Mouse (Mus musculus) hindbrain, embryonic 14.5 days (tissue): ENCODE measurements around the gene Tas2r134. TPM values are rescaled to one million over a fixed set of nuclear protein-coding genes. Genes with fewer than 3 reads are reported as not detected.

Experiments
- ATAC-seq: fragments of 200-750 bp; cut with Nextera tagmentation; 2 replicates; pipeline ENCODE4 v1.8.0; 2017; ENCODE audit warnings: moderate number of reproducible peaks, mild to moderate bottlenecking, moderate TSS enrichment, moderate library complexity; ENCODE audit not compliant: low FRiP score
- DNase-seq: peaks from one replicate; pipeline ENCODE4 v3.0.0-alpha.2; 2015; ENCODE audit warnings: low spot score
- H3K27ac ChIP-seq: fragments of 300-500 bp; sonication (generic); 2 replicates; pipeline ENCODE4 v1.5.1; 2014; ENCODE audit warnings: mild to moderate bottlenecking, moderate library complexity
- H3K27me3 ChIP-seq: fragments of 300-500 bp; sonication (generic); 2 replicates; pipeline ENCODE4 v1.6.1; 2014; ENCODE audit warnings: mild to moderate bottlenecking, low read length, mixed read lengths; ENCODE audit not compliant: control insufficient read depth, insufficient read depth
- H3K36me3 ChIP-seq: fragments of 300-500 bp; sonication (generic); replicated peaks from 2 replicates; pipeline ENCODE4 v1.6.1; 2014; ENCODE audit not compliant: control insufficient read depth, insufficient read depth
- H3K4me1 ChIP-seq: fragments of 300-500 bp; sonication (generic); replicated peaks from 2 replicates; pipeline ENCODE4 v1.6.1; 2014; ENCODE audit warnings: antibody characterized with exemption, low read length, mixed read lengths; ENCODE audit not compliant: control insufficient read depth, insufficient read depth
- H3K4me2 ChIP-seq: fragments of 300-500 bp; sonication (generic); replicated peaks from 2 replicates; pipeline ENCODE4 v1.6.1; 2014; ENCODE audit warnings: mild to moderate bottlenecking, moderate library complexity
- H3K4me3 ChIP-seq: fragments of 300-500 bp; sonication (generic); replicated peaks from 2 replicates; pipeline ENCODE4 v1.5.1; 2014; ENCODE audit warnings: mild to moderate bottlenecking, low read length
- H3K9ac ChIP-seq: fragments of 300-500 bp; sonication (generic); 2 replicates; pipeline ENCODE4 v1.6.1; 2014
- H3K9me3 ChIP-seq: fragments of 300-500 bp; sonication (generic); 2 replicates; pipeline ENCODE4 v1.6.1; 2016; ENCODE audit warnings: low read length; ENCODE audit not compliant: control insufficient read depth
- WGBS: fragments of 180-500 bp; shearing (Covaris S2); extraction: QIAGEN DNeasy Blood & Tissue Kit; methylation state at CpG from one replicate; pipeline ENCODE4 v1.1.7; 2014; 5-methylcytosine and 5-hydroxymethylcytosine counted together
- polyA plus RNA-seq: library from polyadenylated mRNA; unstranded; fragments of >200 nt; fragmentation: Nextera tagmentation; extraction: Ambion mirVana; gene quantifications from 2 replicates; pipeline ENCODE4 v1.2.1, GENCODE M21; 2014

Tas2r134 gene
- polyA plus RNA-seq: not detected in 2 replicates

GRCm38 (mm10) chr2:51627211-51627610 is at the start of gene Tas2r134:
TSS of gene Tas2r134 (plus strand) at chr2:51627511.
- no peak for ATAC-seq
- H3K4me2 ChIP-seq: no peak within 1 kb of the TSS
- H3K4me1 ChIP-seq: no peaks in the 10 kb centered on the region
- no peak for DNase-seq
- WGBS: 79% methylated on average over 4 of the region's 4 CpGs
- no peaks in the 10 kb centered on the region for H3K27me3 ChIP-seq
- no peak within 1 kb of the TSS for H3K9ac ChIP-seq
- no peaks in the 10 kb centered on the region for H3K36me3 ChIP-seq
- no peak within 1 kb of the TSS for H3K27ac ChIP-seq
- no peak within 1 kb of the TSS for H3K4me3 ChIP-seq
- H3K9me3 ChIP-seq: no peaks in the 10 kb centered on the region

DNA sequence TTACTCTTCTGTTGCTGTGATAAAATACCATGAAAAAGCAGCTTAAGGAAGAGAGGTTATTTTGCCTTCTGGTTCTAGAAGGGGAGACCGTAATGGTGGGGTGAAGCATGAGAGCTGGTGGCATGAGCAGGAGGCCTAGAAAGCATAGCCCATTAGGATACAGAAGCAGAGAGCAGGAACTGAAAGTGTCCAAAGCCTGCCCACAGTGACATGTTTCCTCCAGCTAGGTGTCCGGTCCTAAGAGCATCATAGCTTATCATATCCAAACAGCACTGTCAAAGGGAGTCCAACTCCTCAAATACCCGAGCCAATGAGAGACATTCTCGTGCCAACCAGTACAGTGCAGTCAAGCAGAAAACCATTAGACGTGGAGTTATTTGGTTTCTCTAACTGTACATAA is 47.5 kb upstream of the Tas2r134 start:
- H3K4me2 ChIP-seq: no peak overlapping the region
- no peak overlapping the region for H3K4me3 ChIP-seq
- no peaks in the 10 kb centered on the region for H3K27me3 ChIP-seq
- no peaks in the 10 kb centered on the region for H3K36me3 ChIP-seq
- H3K9ac ChIP-seq: no peak overlapping the region
- H3K4me1 ChIP-seq: peaks cover 11% of the 10 kb centered on the region
- WGBS: 78% methylated on average over 5 of the region's 5 CpGs
- H3K27ac ChIP-seq: no peak overlapping the region
- ATAC-seq: no peak
- no peaks in the 10 kb centered on the region for H3K9me3 ChIP-seq
- DNase-seq: no peak

DNA sequence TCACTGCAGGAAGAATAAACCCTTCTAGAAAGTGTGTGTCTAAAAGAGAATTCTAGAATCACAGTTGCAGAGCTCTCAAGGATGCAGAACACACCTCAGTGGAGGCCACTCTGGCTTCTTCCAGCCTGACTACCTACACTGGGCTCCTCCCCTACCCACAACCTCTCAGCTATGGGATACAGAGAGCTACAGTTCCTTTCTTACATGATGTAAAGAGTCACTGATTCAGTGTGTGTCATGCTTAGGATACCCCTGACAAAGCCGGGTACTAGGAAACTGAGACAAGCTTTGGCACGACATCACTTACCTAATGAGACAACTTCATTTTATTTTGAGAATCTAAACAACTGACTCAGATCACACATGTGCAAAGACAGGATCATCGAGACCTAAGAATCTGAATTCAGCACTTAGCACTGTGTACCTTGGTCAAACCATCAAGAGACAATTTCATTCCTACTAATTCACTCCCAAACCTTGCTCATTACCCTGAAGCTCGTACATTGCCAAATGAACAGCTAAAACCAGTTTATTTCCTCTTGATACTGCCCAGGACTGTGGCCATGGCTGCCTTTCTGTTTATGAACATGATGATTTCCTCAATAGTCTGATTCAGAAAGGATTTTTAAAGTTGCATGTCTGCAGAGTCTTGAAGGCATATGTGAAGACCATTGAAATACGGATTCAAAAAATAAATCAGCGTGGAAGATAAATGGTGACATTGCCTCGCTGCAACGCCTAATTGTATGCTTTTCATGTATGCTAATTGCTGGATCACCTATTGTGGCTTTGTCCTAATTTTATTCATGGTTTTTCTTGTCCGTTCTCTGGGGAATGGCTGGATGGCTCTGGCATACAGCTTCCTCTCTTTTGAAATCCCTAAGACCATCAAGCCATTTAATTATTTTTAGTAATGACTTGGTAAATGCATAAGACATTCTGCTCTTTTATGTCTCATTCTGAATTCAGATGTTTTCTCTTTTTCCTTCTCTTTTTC is 43.0 kb upstream of the Tas2r134 start:
- DNase-seq (peak; percentile 53), ATAC-seq (peak; percentile 59; the same call in 1 of the 2 replicates)
- H3K27ac ChIP-seq: peak overlapping the region; percentile 74
- no peak overlapping the region for H3K9ac ChIP-seq
- WGBS: 26% methylated on average over 9 of the region's 9 CpGs
- H3K4me2 ChIP-seq: 0 out of 2 replicates have a peak overlapping the region, but pooled peaks have one; percentile 9
- no peaks in the 10 kb centered on the region for H3K36me3 ChIP-seq
- H3K4me1 ChIP-seq: peaks cover 12% of the 10 kb centered on the region
- H3K4me3 ChIP-seq: no peak overlapping the region
- no peaks in the 10 kb centered on the region for H3K9me3 ChIP-seq
- H3K27me3 ChIP-seq: no peaks in the 10 kb centered on the region

DNA sequence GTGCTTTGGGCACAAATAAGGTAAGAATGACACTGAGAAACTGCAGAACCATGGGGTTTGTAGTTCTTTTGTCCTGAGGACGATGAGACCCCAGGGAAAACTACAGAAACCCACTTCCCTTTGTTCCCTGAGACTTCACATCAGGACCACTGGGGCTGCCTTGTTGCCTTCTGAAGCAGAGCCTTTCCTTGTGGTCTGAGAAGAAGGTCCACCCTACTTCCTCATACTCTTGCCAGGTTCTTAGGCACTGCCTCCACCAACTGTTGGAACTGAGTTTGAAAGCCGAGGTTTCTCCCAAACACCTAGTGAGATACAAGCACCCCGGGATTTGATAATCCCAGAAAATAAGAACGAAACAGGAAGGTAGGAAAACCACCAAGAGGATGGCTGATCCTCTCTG is 39.0 kb upstream of the Tas2r134 start:
- Histone ChIP-seq H3K4me2 (no peak overlapping the region), H3K36me3 (no peaks in the 10 kb centered on the region), H3K9ac (no peak overlapping the region), H3K27ac (no peak overlapping the region), H3K27me3 (no peaks in the 10 kb centered on the region), H3K4me1 (peaks cover 26% of the 10 kb centered on the region), H3K9me3 (no peaks in the 10 kb centered on the region), H3K4me3 (no peak overlapping the region)
- ATAC-seq (no peak), DNase-seq (no peak)
- WGBS: 93% methylated on average over 4 of the region's 4 CpGs

DNA sequence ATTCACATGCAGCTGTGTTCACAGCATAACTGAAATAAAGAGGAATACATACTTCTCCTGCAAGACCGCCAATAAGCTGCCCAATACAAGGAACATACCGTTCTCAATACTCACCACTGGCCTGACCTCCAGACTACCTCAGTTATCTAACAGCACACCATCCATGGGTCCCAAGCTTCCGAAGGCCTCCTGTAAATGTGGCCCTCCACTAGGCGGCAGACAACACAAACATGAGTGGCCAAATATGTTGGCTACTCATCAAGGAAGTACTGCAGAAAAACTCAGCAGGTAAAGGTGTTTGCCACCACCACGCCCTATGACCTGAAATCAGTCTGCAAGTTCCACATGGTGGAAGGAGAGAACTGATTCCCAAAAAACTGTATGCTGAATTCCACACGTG is 38.4 kb upstream of the Tas2r134 start:
- H3K9me3 ChIP-seq: no peaks in the 10 kb centered on the region
- no peak for DNase-seq
- no peak overlapping the region for H3K4me3 ChIP-seq
- no peak overlapping the region for H3K9ac ChIP-seq
- no peak overlapping the region for H3K27ac ChIP-seq
- H3K4me2 ChIP-seq: no peak overlapping the region
- WGBS: 79% methylated on average over 6 of the region's 6 CpGs
- ATAC-seq: no peak
- H3K36me3 ChIP-seq: no peaks in the 10 kb centered on the region
- peaks cover 24% of the 10 kb centered on the region for H3K4me1 ChIP-seq
- no peaks in the 10 kb centered on the region for H3K27me3 ChIP-seq

DNA sequence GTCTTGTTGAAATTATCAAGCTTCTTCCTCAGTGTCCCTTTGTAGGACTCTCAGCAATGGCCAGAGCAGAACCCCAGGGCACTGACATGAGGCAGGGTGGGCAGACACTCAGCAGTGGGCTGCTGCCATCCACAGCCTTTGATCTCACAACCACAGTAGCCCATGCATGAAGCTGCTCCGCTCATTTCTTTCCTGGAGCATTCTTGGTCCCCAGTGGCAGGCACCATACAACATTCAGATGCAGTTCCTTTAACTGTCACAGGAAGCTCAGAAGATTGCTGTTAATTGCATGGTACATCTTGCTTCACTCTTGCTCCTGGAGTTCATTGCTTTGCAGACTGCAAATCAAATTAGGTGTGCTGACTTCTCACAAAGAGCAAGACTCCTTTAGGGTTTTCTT is 37.7 kb upstream of the Tas2r134 start:
- H3K9ac ChIP-seq: no peak overlapping the region
- H3K4me2 ChIP-seq: no peak overlapping the region
- no peak for DNase-seq
- no peak overlapping the region for H3K4me3 ChIP-seq
- ATAC-seq: peak; percentile 24; the same call in 1 of the 2 replicates
- H3K4me1 ChIP-seq: peaks cover 17% of the 10 kb centered on the region
- 0 out of 2 replicates have a peak overlapping the region, but pooled peaks have one; percentile 62 for H3K27ac ChIP-seq
- H3K9me3 ChIP-seq: no peaks in the 10 kb centered on the region
- no peaks in the 10 kb centered on the region for H3K27me3 ChIP-seq
- no peaks in the 10 kb centered on the region for H3K36me3 ChIP-seq
- WGBS: 22% methylated on average over 1 of the region's 1 CpGs

DNA sequence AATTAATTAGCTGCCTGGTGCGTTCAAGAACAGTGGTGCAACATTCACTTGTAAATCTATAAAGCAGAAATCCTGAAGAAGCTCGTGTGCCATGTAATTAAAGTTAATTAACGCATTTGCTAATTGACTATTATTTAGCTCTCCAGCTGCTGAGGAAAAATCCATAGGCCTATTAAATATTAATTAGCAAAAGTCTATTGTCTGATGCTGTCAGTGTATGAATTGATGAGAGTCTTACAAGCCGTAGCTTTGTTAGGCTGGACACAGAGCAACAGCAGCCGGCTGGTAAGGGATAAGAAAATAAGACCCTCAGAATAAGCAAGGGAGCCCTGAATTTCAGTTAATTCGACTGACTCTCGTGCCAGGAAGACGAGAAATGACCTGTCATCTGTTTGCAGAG is 37.0 kb upstream of the Tas2r134 start:
- DNase-seq: peak; percentile 59
- Histone ChIP-seq H3K4me1 (peaks cover 15% of the 10 kb centered on the region), H3K4me3 (no peak overlapping the region), H3K9me3 (no peaks in the 10 kb centered on the region), H3K27me3 (no peaks in the 10 kb centered on the region), H3K4me2 (no peak overlapping the region), H3K27ac (peak overlapping the region; percentile 62), H3K9ac (no peak overlapping the region), H3K36me3 (no peaks in the 10 kb centered on the region)
- peak; percentile 68; the same call in 1 of the 2 replicates for ATAC-seq
- WGBS: 26% methylated on average over 8 of the region's 8 CpGs

- H3K4me3 ChIP-seq: no peak overlapping the region
- ATAC-seq (no peak), DNase-seq (no peak)
- no peak overlapping the region for H3K27ac ChIP-seq
- no peaks in the 10 kb centered on the region for H3K36me3 ChIP-seq
- H3K27me3 ChIP-seq: no peaks in the 10 kb centered on the region
- no peak overlapping the region for H3K4me2 ChIP-seq
- no peaks in the 10 kb centered on the region for H3K9me3 ChIP-seq
- no peak overlapping the region for H3K9ac ChIP-seq
- peaks cover 15% of the 10 kb centered on the region for H3K4me1 ChIP-seq
Observed at GRCm38 (mm10) chr2:51592157-51592556, 35.2 kb upstream of the Tas2r134 start.

- no peaks in the 10 kb centered on the region for H3K9me3 ChIP-seq
- peak overlapping the region; percentile 47 for H3K4me2 ChIP-seq
- H3K4me1 ChIP-seq: peaks cover 11% of the 10 kb centered on the region
- peak overlapping the region; percentile 82 for H3K27ac ChIP-seq
- no peaks in the 10 kb centered on the region for H3K36me3 ChIP-seq
- no peaks in the 10 kb centered on the region for H3K27me3 ChIP-seq
- 40% methylated on average over 19 of the region's 19 CpGs for WGBS
- peak; percentile 57; the same call in 1 of the 2 replicates for ATAC-seq
- peak; percentile 51 for DNase-seq
- peak overlapping the region; percentile 57 for H3K9ac ChIP-seq
- peak overlapping the region; percentile 15; the same call in 1 of the 2 replicates for H3K4me3 ChIP-seq
Observed at GRCm38 (mm10) chr2:51599473-51600201, 27.7 kb upstream of the Tas2r134 start.
